Mouse (Mus musculus) small intestine, adult 2 months (tissue): Measurements from ENCODE around the gene Ndrg3. TPM values are rescaled to one million over a fixed set of nuclear protein-coding genes. Genes with fewer than 3 reads are reported as not detected.
A peak's percentile ranks its signal among the peaks of the same experiment; 100 is the strongest.

Experiments used
- H3K27ac ChIP-seq: fragments of 200-500 bp; 2 replicates; pipeline ENCODE4 v1.5.1; 2012; ENCODE audit warnings: low read depth, low read length, control low read depth, inconsistent platforms; ENCODE audit not compliant: insufficient read depth
- H3K27me3 ChIP-seq: fragments of 200-500 bp; 2 replicates; pipeline ENCODE4 v1.6.1; 2012; ENCODE audit warnings: mild to moderate bottlenecking, moderate library complexity, low read length, inconsistent platforms; ENCODE audit not compliant: control insufficient read depth, insufficient read depth
- H3K36me3 ChIP-seq: fragments of 200-500 bp; 2 replicates; pipeline ENCODE4 v1.6.1; 2012; ENCODE audit warnings: mild to moderate bottlenecking, low read length, control low read depth, inconsistent platforms; ENCODE audit not compliant: control insufficient read depth, insufficient read depth
- H3K4me1 ChIP-seq: fragments of 200-500 bp; 2 replicates; pipeline ENCODE4 v1.6.1; 2012; ENCODE audit warnings: low read length, inconsistent platforms, mixed read lengths; ENCODE audit not compliant: control insufficient read depth, insufficient read depth, insufficient read length
- H3K4me3 ChIP-seq: fragments of 200-500 bp; 2 replicates; pipeline ENCODE4 v1.5.1; 2012; ENCODE audit warnings: low read depth, mild to moderate bottlenecking, control low read depth, inconsistent platforms, low read length, moderate library complexity
- CTCF ChIP-seq: fragments of 200-500 bp; IDR thresholded peaks from 2 replicates; pipeline ENCODE4 v1.5.1; 2012; ENCODE audit warnings: low read depth, mild to moderate bottlenecking, control low read depth, inconsistent platforms, low read length, moderate library complexity, mixed read lengths; ENCODE audit not compliant: insufficient replicate concordance, insufficient read length; ENCODE audit errors: extremely low read depth
- POLR2A ChIP-seq: fragments of 200-500 bp; IDR thresholded peaks from 2 replicates; pipeline ENCODE4 v1.6.1; 2012; ENCODE audit warnings: low read depth, mild to moderate bottlenecking, control low read depth, inconsistent platforms, low read length, moderate library complexity
- WGBS: fragments of 180-500 bp; shearing (Covaris S2); methylation state at CpG from one replicate; pipeline ENCODE4 v1.1.7; 2018; 5-methylcytosine and 5-hydroxymethylcytosine counted together
- polyA plus RNA-seq: library from polyadenylated mRNA; depleted of rRNA; stranded (reverse); fragments of >200 nt; gene quantifications from 2 replicates; pipeline ENCODE4 v1.2.3, GENCODE M21; 2012

Gene Ndrg3
- polyA plus RNA-seq, 1 experiment, result 41.0 TPM

- TF ChIP-seq CTCF, result no peak
- no peak for TF ChIP-seq POLR2A
- H3K27ac ChIP-seq, result no peak overlapping the region
Measured at GRCm38 (mm10) chr2:156974967-156975366, 16.9 kb downstream of the Ndrg3 start.

GRCm38 (mm10) chr2:156973316-156974100 lies 18.3 kb downstream of the Ndrg3 start:
- no peaks in the 10 kb centered on the region for H3K27me3 ChIP-seq

More at GRCm38 (mm10) chr2:156974967-156975366, 16.9 kb downstream of the Ndrg3 start:
- H3K36me3 ChIP-seq, result peaks cover 5% of the 10 kb centered on the region; the same call in 1 of the 2 replicates
- no peaks in the 10 kb centered on the region for H3K27me3 ChIP-seq
- H3K4me1 ChIP-seq, result no peaks in the 10 kb centered on the region
- 64% methylated on average over 2 of the region's 2 CpGs for WGBS
- H3K4me3 ChIP-seq, result no peak overlapping the region

GRCm38 (mm10) chr2:156970253-156970652 lies 21.6 kb downstream of the Ndrg3 start:
- Histone ChIP-seq H3K4me1 (peaks cover 3% of the 10 kb centered on the region; the same call in 1 of the 2 replicates), H3K36me3 (peaks cover 6% of the 10 kb centered on the region), H3K27me3 (no peaks in the 10 kb centered on the region), H3K27ac (no peak overlapping the region), H3K4me3 (no peak overlapping the region)
- TF ChIP-seq CTCF (no peak), POLR2A (no peak)
- 70% methylated on average over 7 of the region's 7 CpGs for WGBS

More at GRCm38 (mm10) chr2:156973316-156974100, 18.3 kb downstream of the Ndrg3 start:
- Histone ChIP-seq H3K4me1 (no peaks in the 10 kb centered on the region; the same call in 1 of the 2 replicates), H3K36me3 (peaks cover 7% of the 10 kb centered on the region; the same call in 1 of the 2 replicates), H3K27ac (no peak overlapping the region), H3K4me3 (no peak overlapping the region)
- 85% methylated on average over 5 of the region's 5 CpGs for WGBS
- TF ChIP-seq POLR2A, result no peak
- no peak for TF ChIP-seq CTCF

GRCm38 (mm10) chr2:156968501-156968900 lies 23.4 kb downstream of the Ndrg3 start:
- TF ChIP-seq POLR2A (no peak), CTCF (no peak)
- Histone ChIP-seq H3K4me1 (peaks cover 3% of the 10 kb centered on the region; the same call in 1 of the 2 replicates), H3K4me3 (no peak overlapping the region), H3K36me3 (peaks cover 9% of the 10 kb centered on the region), H3K27ac (no peak overlapping the region), H3K27me3 (no peaks in the 10 kb centered on the region)
- WGBS, result 86% methylated on average over 4 of the region's 4 CpGs

DNA sequence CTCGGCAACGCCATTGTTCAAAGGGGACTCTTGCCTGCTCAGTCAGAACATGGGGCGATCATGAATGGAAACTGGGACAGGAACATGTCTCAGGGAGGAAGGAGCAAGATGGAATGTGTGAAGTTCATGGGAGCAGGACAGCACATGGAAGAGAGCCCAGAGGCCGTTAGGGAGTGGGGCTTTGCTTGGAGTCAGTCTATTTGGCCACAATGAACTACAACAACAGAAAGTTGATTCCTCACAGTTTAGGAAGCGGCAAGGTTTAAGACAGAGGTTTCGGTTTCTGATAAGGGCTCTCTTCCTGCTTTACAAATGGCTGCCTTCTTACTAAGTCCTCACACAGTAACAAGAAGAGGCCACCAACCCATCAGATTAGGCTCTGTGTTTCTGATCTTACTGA lies 24.5 kb downstream of the Ndrg3 start:
- 75% methylated on average over 6 of the region's 6 CpGs for WGBS
- H3K27ac ChIP-seq, result peak overlapping the region; percentile 31; the same call in 1 of the 2 replicates
- H3K4me3 ChIP-seq, result no peak overlapping the region
- peaks cover 9% of the 10 kb centered on the region for H3K36me3 ChIP-seq
- no peaks in the 10 kb centered on the region for H3K27me3 ChIP-seq
- peaks cover 3% of the 10 kb centered on the region; the same call in 1 of the 2 replicates for H3K4me1 ChIP-seq
- TF ChIP-seq CTCF (no peak), POLR2A (no peak)

DNA sequence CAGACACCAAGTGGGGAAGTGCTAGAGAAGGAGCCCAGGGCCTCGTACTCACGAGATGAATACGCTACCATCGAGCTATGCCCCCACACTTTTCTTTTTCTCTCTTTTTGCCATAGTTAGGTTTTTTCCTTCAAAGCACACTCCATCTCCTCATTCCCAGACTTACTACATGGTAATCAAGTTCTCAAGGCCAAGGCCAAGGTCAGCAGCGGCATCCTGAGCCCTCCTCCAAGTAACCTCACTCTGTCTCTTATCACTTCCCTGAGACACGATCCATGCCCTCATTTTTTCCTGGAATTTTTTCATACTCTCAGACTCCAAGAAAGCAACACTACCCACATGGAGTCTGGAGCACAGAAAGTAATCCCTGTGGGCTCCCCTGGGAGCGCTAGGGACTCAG lies 28.0 kb downstream of the Ndrg3 start:
- H3K36me3 ChIP-seq, result peaks cover 7% of the 10 kb centered on the region
- 0 out of 2 replicates have a peak, but pooled peaks cover 3% of the 10 kb centered on the region for H3K4me1 ChIP-seq
- H3K27me3 ChIP-seq, result no peaks in the 10 kb centered on the region
- TF ChIP-seq POLR2A (no peak), CTCF (no peak)
- 92% methylated on average over 7 of the region's 7 CpGs for WGBS
- H3K4me3 ChIP-seq, result no peak overlapping the region
- H3K27ac ChIP-seq, result no peak overlapping the region

DNA sequence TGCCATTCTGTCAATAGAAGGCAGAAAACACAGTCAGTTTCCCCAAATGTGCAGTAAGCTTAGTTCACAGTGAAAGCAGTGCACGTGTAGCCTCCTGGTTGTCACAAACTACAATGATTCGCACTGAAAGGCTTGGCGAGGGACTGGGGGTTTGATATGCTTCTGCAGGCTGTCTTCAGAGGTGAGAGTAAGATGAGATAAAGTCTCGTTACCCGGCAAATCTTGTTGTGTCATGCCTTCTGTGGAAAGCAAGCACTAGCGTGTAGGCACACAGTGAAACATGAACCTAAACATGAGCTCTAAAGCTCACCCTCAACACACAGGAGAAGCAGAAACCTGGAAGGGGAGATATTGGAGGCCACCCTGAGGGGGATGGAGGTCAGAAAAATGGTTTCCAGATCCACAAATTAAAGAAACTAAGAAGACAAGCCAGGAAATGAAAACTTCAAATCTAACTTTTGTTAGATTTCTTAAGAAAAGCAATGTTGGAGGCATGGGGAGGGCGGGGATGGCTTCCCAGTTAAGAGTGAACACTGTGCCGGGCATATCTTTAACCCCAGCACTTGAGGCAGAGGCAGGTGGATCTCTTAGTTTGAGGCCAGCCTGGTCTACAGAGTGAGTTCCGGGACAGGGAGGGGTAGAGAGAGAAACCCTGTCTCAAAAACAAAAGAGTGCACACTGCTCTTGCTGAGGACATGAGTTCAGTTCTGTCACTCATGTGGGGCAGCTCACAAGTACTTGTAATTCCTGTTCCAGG lies 33.2 kb downstream of the Ndrg3 start:
- Histone ChIP-seq H3K4me3 (no peak overlapping the region), H3K4me1 (no peaks in the 10 kb centered on the region), H3K27ac (no peak overlapping the region), H3K36me3 (peaks cover 14% of the 10 kb centered on the region), H3K27me3 (no peaks in the 10 kb centered on the region)
- 91% methylated on average over 9 of the region's 9 CpGs for WGBS
- TF ChIP-seq CTCF (no peak), POLR2A (no peak)
